Comparison of ENCODE assay signal across 7 mouse cellular contexts in genomic region chr4:5515426-5515825, GRCm38 (mm10).
DNase-seq lines count a peak whose midpoint lies in the region; TF ChIP-seq lines count a peak whose summit lies in the region.
"Not testable (repeated sequence)": the region's sequence is repeated elsewhere in the genome, so short reads cannot be mapped to it uniquely, and the experiment has no call there.

No protein-coding gene starts in this region.

- TF ChIP-seq POLR2A in ES-Bruce4 (IDR thresholded peaks at IDR 0.05; ENCODE audit: insufficient read depth, low read length): not testable (repeated sequence)

- in situ Hi-C loops in ES-E14 (cut with MboI; ENCODE audit: low sequenced_read_pairs in 2 of 2, unreplicated experiment in 2 of 2): not testable (repeated sequence)

- H3K36me3 ChIP-seq in E14TG2a.4 (ENCODE audit: insufficient read depth, low read length): peaks cover 22% of the 10 kb centered on the region
- H3K36me3 ChIP-seq in ES-Bruce4 (ENCODE audit: control insufficient read depth, insufficient read depth, low read length, poor library complexity, severe bottlenecking); ES-E14 (ENCODE audit: control insufficient read depth, insufficient read depth, low read length, poor library complexity, severe bottlenecking): not testable (repeated sequence)

- not testable (repeated sequence) for H3K9ac ChIP-seq in ES-Bruce4 (ENCODE audit: low read depth, poor library complexity, severe bottlenecking); ES-E14 (ENCODE audit: insufficient read depth, low read depth, low read length, poor library complexity, severe bottlenecking)

- peak; percentile 97 for DNase-seq in ES-CJ7 (ENCODE audit: low read depth, low spot score)
- DNase-seq in ES-E14 (ENCODE audit: low read depth, low spot score): peak; percentile 68
- DNase-seq in R1 (ENCODE audit: low read depth, low spot score): peak; percentile 99
- peak; percentile 45 for DNase-seq in WW6 (ENCODE audit: low read depth, low spot score)
- peak; percentile 95 for DNase-seq in ZHBTc4 (ENCODE audit: low read depth, low spot score)

- TF ChIP-seq EP300 in ES-Bruce4 (IDR thresholded peaks at IDR 0.05; ENCODE audit: insufficient read depth, low read depth, low read length): peak; percentile 53; the same call in 1 of the 2 replicates

- H3K4me3 ChIP-seq in E14TG2a.4 (replicated peaks; ENCODE audit: low read length); ES-Bruce4 (ENCODE audit: low read depth, low read length); ES-E14 (ENCODE audit: insufficient read depth in 1 of 2, low read depth in 1 of 2, low read length in 2 of 2, poor library complexity in 1 of 2, severe bottlenecking in 1 of 2): not testable (repeated sequence)

- H3K27me3 ChIP-seq in E14TG2a.4 (ENCODE audit: insufficient read depth, low read length); ES-Bruce4 (ENCODE audit: control insufficient read depth, insufficient read depth, low read length, poor library complexity, severe bottlenecking): not testable (repeated sequence)

- H3K27ac ChIP-seq in ES-Bruce4 (ENCODE audit: insufficient read depth, low read length): peak overlapping the region; percentile 98; the same call in 1 of the 2 replicates
- peak overlapping the region; percentile 60; the same call in 1 of the 2 replicates for H3K27ac ChIP-seq in ES-E14 (ENCODE audit: insufficient read depth, low read depth, low read length, poor library complexity, severe bottlenecking)

- H3K4me1 ChIP-seq in E14TG2a.4 (replicated peaks; ENCODE audit: low read depth, low read length): peaks cover 39% of the 10 kb centered on the region
- H3K4me1 ChIP-seq in ES-Bruce4 (ENCODE audit: control insufficient read depth, insufficient read depth, low read length): not testable (repeated sequence)
- H3K4me1 ChIP-seq in ES-E14 (ENCODE audit: control insufficient read depth in 2 of 2, insufficient read depth in 2 of 2, low read length in 2 of 2, poor library complexity in 1 of 2): peaks cover 3 to 27% of the 10 kb centered on the region in 2 experiments; a peak in 3 of 4 replicates

- H3K9me3 ChIP-seq in E14TG2a.4 (ENCODE audit: low read length) (peaks cover 24% of the 10 kb centered on the region; the same call in 1 of the 2 replicates), ES-Bruce4 (replicated peaks; ENCODE audit: control insufficient read depth, insufficient read depth, low read length, poor library complexity, severe bottlenecking) (peaks cover 11% of the 10 kb centered on the region; the same call in 1 of the 2 replicates)
- not testable (repeated sequence) for H3K9me3 ChIP-seq in ES-E14 (ENCODE audit: control insufficient read depth, insufficient read depth, low read depth, low read length)

- TF ChIP-seq CTCF in E14TG2a.4 (conservative IDR thresholded peaks at IDR 0.05; ENCODE audit: low read length): peak; percentile 28
- not testable (repeated sequence) for TF ChIP-seq CTCF in ES-Bruce4 (IDR thresholded peaks at IDR 0.05; ENCODE audit: low read depth, low read length)

Comparison
In these comparisons a context has a peak if more than half of its experiments do, and no peak if none do; other contexts are left out.
1. DNase-seq: peak in every context shown above with its lines; median percentile 99 in R1; 97 in ES-CJ7; 95 in ZHBTc4; 68 in ES-E14; 45 in WW6.